Mouse (Mus musculus): ENCODE results near the gene Haus6. TPM values are rescaled to one million over a fixed set of nuclear protein-coding genes. Genes with fewer than 3 reads are reported as not detected.

Haus6 gene
- total RNA-seq, 2 experiments from 2014 or later: 8.1 to 10.6 TPM

GRCm38 (mm10) chr4:86576120-86576541 lies 35.7 kb downstream of the Haus6 start:
- DNase-seq: peak; percentile 29 to 33
- intact Hi-C loops (cut with DNase I): loop anchor here (2.0 to 10.0 kb wide), 2 partner anchors 35 to 279 kb away; partner anchors contain the start of gene Rps6

- intact Hi-C loops (cut with DNase I): loop anchor here (1.0 to 10.0 kb wide), 2 partner anchors 121 to 279 kb away; partner anchors contain the start of gene Rps6
- DNase-seq: peak; percentile 97 to 98
Observed at GRCm38 (mm10) chr4:86575283-86575983, 36.4 kb downstream of the Haus6 start, which contains the start of gene Rraga. Gene Rraga (plus strand): TSS chr4:86575668.

DNA sequence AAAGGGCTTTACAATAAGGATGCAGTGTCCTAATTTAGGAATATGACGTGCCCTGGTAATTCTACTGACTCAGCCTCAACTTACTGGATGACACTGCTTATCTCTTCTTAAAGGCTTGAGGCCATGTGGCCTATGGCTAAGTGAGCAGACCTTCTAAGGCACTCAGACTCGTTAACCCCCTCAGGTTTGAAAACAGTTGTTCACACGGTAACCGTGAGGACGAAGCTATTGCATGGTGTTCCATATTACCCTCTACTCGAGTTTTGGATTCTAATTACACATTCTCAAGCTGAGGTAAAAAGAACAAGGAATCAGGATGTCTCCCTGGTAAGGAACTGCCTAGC lies 36.9 kb downstream of the Haus6 start:
- intact Hi-C loops (cut with DNase I): loop anchor here (1.0 to 10.0 kb wide), 2 partner anchors 121 to 280 kb away; partner anchors contain the start of gene Rps6
- no peak for DNase-seq

DNA sequence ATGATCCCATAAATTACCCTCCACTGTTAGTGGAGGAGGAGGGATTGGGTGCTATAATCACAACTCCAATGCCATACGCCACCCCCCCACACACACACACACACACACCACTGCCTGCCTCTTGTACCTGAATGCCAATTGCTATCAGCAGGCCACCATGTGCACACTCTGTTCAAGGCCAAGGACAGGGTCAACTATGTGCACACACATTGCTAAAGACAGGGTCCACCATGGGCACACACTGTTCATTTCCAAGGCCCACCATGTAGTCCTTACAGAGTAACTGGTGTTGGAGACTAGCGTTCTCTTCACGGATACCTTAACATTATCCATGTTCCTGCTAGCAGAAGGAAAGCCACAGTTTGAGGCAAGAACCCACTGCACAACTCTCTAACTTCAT lies 50.8 kb downstream of the Haus6 start:
- intact Hi-C loops (cut with DNase I): no loop called here
- no peak for DNase-seq

- intact Hi-C loops (cut with DNase I): loop anchor here (5.0 to 10.0 kb wide), 2 partner anchors 622 to 1164 kb away; no protein-coding TSS in a partner anchor
- no peak for DNase-seq
Observed at GRCm38 (mm10) chr4:86559006-86559405, 52.8 kb downstream of the Haus6 start.

DNA sequence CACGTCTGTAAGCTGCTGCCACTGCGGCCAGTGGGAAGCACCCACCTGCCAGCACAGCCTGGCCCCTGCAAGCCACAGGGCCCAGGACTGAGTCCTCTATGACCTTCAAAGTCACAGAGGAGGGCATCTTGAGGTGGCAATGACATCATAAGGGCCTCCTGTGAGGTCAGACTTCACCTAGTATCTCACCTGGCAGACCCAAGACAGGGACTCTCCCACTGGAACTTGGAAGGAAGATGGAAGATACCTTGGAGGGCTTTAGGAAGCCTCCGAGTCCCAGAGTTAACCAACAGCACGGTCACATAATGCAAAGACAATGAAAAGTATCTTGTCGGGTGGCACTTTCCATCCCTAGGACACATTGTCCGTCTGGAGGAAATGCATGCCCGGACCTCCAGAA lies 53.6 kb downstream of the Haus6 start, which contains the start of gene Saxo1:
Gene Saxo1, minus strand, starts transcription at position 101 of the 400 bp plus-strand sequence.
- no peak for DNase-seq

DNA sequence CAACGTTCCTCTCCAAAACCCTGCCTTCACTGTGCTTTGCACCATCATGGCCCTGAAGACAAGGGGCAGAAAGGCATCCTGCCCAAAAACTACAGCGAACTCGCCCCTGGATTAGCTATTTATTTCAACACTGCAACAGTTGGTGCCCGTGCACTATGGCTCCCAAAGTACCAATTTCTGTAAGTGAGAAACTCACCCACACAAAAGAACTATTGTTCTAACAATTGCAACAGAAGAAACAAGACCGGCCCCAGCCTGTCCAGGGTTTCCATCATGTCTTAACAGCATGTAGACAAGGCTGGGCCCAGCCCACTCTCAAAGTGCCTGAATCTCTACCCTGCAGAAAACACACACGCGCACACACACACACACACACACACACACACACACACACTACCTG lies 54.5 kb downstream of the Haus6 start:
- intact Hi-C loops (cut with DNase I): loop anchor here (5.0 to 10.0 kb wide), 2 partner anchors 620 to 1163 kb away; no protein-coding TSS in a partner anchor
- no peak for DNase-seq

More for the DNA sequence above, 53.6 kb downstream of the Haus6 start, which contains the start of gene Saxo1:
- intact Hi-C loops (cut with DNase I): loop anchor here (5.0 to 10.0 kb wide), 2 partner anchors 621 to 1163 kb away; no protein-coding TSS in a partner anchor

- intact Hi-C loops (cut with DNase I): loop anchor here (5.0 to 10.0 kb wide), 2 partner anchors 618 to 1160 kb away; no protein-coding TSS in a partner anchor
- DNase-seq: peak; percentile 28 to 60
Observed at GRCm38 (mm10) chr4:86555035-86555707, 56.7 kb downstream of the Haus6 start.

DNA sequence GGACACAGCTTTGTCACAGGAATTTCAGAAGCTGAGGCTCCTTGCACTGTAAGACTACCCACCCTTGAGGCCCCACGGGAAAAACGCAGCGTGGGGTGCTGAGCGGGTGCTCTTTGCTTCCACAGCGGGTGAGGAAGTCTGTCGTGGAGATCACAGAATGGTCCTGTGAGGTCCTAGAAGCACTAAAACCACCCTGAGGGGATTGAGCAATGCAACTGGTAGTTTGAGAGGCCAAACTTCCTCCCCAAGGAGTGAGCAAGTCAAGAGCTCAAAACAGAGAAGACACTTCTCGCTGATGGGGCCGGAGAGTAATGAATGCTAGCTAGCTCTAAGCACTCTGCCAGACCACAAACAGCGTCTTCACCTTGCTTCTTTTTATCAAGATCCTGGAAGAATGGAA lies 63.5 kb downstream of the Haus6 start:
- intact Hi-C loops (cut with DNase I): loop anchor here (5.0 kb wide), 1 partner anchor 616 kb away; no protein-coding TSS in a partner anchor
- no peak for DNase-seq

DNA sequence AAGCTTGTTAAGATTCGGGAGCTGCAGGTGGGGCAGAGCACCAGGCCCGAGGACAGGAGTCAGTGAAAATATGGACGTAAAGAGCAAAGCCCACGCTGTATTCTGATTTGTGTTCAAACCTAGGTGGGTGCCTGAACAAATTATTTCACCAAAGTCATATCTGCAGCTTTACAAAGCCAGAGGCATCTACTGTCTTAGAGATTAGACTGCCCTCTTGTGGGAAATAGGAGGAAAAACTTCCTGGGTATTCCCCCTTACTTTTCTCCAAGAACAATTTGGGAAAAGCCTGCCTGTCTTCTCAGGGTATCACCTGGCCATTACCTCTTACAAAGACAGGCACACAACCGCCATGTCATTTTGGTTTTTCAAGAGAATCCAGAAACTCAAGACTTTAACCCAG lies 66.2 kb downstream of the Haus6 start:
- DNase-seq: peak; percentile 10 to 21
- intact Hi-C loops (cut with DNase I): loop anchor here (2.0 to 5.0 kb wide), 2 partner anchors 613 to 715 kb away; no protein-coding TSS in a partner anchor

DNA sequence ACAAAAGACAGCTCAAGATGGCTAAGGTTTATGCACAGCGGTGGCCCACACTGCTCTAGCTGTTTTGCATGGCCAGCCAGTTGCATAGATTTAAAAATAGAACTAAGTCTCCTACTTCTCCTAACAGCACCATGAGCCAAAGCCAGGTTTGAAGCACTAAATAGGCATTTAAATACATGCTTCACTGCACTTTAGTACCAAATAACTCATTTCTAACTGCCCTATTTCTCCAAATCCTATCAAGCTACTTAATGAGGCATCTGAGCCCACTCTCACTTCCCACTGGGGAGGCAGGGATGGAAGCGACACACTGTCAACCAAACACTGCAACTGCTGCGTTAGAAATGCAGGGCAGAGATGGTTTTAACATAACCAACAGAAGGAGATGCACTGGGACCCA lies 67.9 kb downstream of the Haus6 start:
- no peak for DNase-seq
- intact Hi-C loops (cut with DNase I): loop anchor here (2.0 to 5.0 kb wide), 2 partner anchors 502 to 713 kb away; no protein-coding TSS in a partner anchor

- no peak for DNase-seq
- intact Hi-C loops (cut with DNase I): loop anchor here (5.0 kb wide), 1 partner anchor 499 kb away; no protein-coding TSS in a partner anchor
Observed at GRCm38 (mm10) chr4:86541573-86541972, 70.3 kb downstream of the Haus6 start.

DNA sequence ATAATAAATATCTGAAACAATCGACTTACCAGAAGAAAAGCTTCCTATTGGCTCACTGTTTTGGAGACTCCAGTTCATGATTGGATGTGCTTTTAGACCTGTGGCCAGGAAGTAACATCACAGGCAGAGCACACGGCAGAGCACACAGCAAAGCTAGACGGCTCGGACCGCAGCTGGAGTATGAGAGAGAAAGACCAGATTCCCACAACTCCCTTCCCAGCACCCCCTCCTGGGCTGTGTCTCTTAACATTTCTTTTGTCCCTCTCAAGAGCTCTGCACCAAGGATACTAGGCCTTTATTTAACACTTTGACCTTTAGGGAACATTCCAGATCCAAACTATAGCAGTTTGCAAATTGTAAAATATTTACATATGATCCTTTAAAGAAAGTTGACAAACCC lies 72.9 kb downstream of the Haus6 start:
- no peak for DNase-seq
- intact Hi-C loops (cut with DNase I): no loop called here

- intact Hi-C loops (cut with DNase I): no loop called here
- DNase-seq: peak; percentile 33 to 39
Observed at GRCm38 (mm10) chr4:86537972-86538371, 73.9 kb downstream of the Haus6 start.

DNA sequence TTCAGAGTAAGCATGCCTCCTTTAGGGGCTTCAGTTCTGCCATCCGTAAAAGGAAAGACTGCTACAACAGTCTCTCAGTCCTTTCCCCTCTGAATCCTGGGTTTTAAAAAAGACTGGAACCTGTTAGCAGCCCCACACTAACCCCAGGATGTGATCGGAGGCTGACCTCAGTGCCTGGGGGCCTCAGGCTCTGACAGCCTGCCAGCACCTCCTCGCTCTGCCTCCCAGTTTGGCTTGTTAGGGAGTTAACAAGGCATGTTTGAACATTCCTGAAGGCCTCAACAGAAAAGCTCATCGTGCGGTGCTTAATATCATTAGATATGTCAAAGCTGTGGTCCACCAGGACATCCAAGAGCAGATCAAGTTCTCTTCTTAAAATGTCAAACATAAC lies 77.8 kb downstream of the Haus6 start:
- DNase-seq: no peak
- intact Hi-C loops (cut with DNase I): no loop called here

DNA sequence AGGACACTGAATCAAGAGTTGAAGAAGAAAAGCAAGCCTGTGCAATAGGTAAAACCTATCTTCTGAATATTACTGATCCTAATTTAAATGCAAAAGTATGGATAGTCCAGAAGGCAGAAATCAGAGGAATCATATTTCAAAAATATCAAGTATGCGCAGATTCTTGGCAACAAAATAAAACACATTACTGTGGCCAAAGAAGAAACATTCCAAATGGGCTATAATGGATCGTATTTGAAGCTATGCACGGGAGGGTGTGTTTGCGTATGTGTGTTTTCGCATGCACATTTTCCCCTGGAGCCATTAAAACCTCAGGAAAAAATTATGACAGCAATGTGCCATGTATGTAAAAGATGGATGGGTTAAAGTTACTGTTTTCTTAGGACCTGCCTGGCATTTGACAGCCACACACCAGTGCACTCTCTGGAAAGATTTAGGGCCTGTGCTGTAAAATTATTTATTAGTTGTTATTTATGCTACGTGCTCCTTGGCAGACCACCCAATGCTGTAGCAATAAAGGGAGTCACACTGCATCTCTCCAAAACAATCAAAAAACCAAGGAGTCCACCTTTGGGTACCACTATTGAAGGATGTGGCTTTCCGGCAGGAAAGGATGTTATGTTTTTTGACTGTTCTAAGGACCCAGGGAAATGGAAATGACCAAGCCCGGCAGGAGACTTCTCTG lies 78.3 kb downstream of the Haus6 start:
- intact Hi-C loops (cut with DNase I): no loop called here
- no peak for DNase-seq

GRCm38 (mm10) chr4:86529161-86529560 lies 82.7 kb downstream of the Haus6 start:
- no peak for DNase-seq
- intact Hi-C loops (cut with DNase I): no loop called here

Measured in heart, postnatal 10 days (tissue).